Mouse (Mus musculus): ENCODE measurements at regions not wholly inside any gene's neighbourhood (a gene's known extent, or its start where the extent isn't known, plus 50 kb on each side); places are given as distances from the start of the nearest gene placed in this dataset.

DNA sequence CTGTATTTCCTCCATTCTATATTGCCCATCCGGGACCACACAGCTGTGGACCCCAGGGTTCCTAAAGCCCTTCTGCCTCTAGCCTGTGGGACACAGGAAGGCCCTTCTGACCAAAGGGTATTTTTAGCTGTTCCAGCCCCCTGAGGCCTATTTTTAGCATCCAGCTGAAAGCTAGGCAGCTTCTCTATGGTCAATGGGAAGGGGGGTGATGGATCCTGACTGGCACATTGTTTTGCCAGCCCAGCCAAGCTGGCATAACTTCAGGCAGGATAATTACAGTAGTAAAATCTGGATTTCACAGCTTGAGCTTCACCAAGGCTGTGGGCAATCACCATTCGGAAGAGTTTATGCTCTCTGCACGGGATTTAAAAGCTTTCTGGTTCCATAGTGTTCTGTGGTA is 153.9 kb upstream of the Kcnd3 start:
- TF ChIP-seq CTCF (IDR thresholded peaks at IDR 0.05; ENCODE audit: insufficient read depth, low read length) = no peak
- TF ChIP-seq POLR2A (IDR thresholded peaks at IDR 0.05; ENCODE audit: borderline replicate concordance, extremely low read depth, low read depth, low read length) = no peak
- WGBS = 82% methylated on average over 3 of the region's 3 CpGs
- H3K4me1 ChIP-seq (ENCODE audit: control insufficient read depth, insufficient read depth, low read length) = no peaks in the 10 kb centered on the region

DNA sequence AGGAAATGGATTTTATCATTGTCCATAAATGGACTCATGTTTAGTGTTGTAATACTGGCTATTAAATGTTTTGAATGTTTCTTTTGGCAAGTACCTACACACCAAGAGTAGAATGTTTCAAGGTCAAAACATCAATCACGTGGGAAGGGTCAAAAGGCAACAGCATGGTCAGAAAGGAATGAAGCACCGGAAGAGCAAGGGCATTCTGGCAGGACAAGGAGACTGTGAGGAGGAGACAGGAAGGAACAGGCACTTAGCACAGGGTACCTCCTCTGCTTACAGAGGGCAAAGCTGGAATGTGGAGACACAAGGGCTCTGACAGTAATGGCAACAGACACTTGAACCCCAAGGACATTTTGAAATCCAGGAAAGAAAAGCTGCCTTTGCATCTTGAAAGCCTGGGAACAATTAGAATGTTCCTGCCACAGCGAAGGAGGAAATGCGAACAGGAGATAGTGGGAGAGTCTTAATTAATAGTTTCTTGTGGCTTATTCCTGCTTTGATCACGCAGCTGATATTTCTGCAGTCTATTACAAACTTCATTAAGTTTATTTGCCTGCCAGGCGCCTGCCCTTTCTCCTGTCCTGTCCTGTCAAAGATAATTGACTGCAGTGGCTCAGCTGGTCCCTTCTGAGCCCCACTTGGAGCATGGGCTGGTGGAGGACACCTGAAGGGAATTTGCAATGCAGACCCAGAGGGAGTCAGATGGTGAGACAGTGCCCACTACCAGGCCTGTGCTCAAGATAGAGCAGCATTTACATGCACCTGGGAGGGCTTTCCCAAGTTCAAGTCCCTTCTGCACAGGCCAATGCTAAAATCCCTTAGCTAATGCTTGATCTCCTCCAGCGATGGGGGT is 151.2 kb upstream of the Kcnd3 start:
- 46% methylated on average over 7 of the region's 7 CpGs for WGBS
- no peak for DNase-seq
- H3K4me1 ChIP-seq (ENCODE audit: control insufficient read depth, insufficient read depth, low read length) = no peaks in the 10 kb centered on the region
- no peak for TF ChIP-seq POLR2A (IDR thresholded peaks at IDR 0.05; ENCODE audit: borderline replicate concordance, extremely low read depth, low read depth, low read length)
- no peak for TF ChIP-seq CTCF (IDR thresholded peaks at IDR 0.05; ENCODE audit: insufficient read depth, low read length)
- H3K4me3 ChIP-seq (replicated peaks; ENCODE audit: extremely low read depth, low read depth, low read length) = no peak overlapping the region

More for the DNA sequence above, 153.9 kb upstream of the Kcnd3 start:
- no peak overlapping the region for H3K4me3 ChIP-seq (replicated peaks; ENCODE audit: extremely low read depth, low read depth, low read length)
- DNase-seq = no peak

DNA sequence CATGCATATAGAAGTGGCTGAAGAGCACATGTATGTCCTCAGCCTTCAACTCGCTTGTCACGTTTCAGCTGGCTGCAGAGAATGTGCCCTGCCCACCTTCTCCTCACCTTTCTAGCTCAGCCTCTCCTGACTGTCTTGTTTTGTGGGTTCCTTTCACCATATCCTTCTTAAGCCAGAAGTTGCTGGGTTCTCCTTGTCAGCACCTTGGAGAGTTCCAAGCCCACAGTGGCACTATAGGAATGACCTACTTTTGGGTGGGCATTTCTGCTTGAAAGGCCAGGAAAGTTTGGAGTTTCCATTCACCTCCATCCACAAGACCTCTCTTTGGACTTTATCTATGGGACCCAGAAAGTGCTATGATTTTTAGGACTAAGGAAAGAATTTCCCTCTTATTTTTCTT is 144.5 kb upstream of the Kcnd3 start:
- no peak for DNase-seq
- H3K4me3 ChIP-seq (replicated peaks; ENCODE audit: extremely low read depth, low read depth, low read length) = no peak overlapping the region
- no peaks in the 10 kb centered on the region for H3K4me1 ChIP-seq (ENCODE audit: control insufficient read depth, insufficient read depth, low read length)
- WGBS = 41% methylated on average over 2 of the region's 2 CpGs
- no peak for TF ChIP-seq POLR2A (IDR thresholded peaks at IDR 0.05; ENCODE audit: borderline replicate concordance, extremely low read depth, low read depth, low read length)
- no peak for TF ChIP-seq CTCF (IDR thresholded peaks at IDR 0.05; ENCODE audit: insufficient read depth, low read length)

DNA sequence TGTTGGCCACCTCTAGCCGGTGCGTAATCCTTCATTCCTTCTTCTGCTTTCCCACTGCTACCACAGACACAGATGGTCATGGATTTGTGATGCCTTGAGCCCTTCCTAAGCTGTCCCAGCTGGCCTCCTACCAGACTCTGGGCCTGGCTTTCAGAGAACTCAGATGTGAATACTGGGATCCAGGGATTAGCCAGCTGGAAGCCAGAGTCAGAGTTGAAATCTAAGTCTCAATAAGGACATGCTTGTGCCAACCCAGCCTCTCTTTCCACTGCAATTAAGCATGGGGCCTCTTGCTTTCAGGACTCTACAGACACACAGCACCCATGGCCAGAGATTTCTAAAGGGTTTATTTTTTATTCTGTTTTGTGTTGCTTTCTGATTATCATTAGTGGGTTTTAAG is 143.1 kb upstream of the Kcnd3 start:
- DNase-seq = no peak
- no peak overlapping the region for H3K4me3 ChIP-seq (replicated peaks; ENCODE audit: extremely low read depth, low read depth, low read length)
- WGBS = 95% methylated on average over 2 of the region's 2 CpGs
- no peaks in the 10 kb centered on the region for H3K4me1 ChIP-seq (ENCODE audit: control insufficient read depth, insufficient read depth, low read length)
- TF ChIP-seq CTCF (IDR thresholded peaks at IDR 0.05; ENCODE audit: insufficient read depth, low read length) = no peak
- no peak for TF ChIP-seq POLR2A (IDR thresholded peaks at IDR 0.05; ENCODE audit: borderline replicate concordance, extremely low read depth, low read depth, low read length)

DNA sequence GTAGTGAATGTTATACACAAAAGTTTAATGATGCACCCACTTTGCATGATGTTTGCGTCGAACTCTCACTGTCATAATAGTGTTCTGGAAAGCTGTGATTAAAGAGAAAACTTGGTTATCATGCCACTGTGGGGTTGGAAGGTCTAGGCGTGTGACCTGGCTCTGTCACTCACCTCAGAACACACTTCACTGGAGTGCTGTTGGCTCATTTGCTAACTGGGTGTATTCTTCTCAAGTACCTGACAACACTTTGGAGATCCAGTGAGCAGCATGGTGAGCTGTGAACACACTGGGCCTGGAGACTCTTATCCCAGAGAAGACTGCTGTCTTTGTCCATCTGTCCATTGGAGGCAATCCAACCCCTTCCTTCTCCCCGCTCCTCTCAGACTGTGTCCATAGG is 98.9 kb upstream of the Kcnd3 start:
- WGBS = 70% methylated on average over 4 of the region's 4 CpGs
- Histone ChIP-seq H3K4me1 (ENCODE audit: control insufficient read depth, insufficient read depth, low read length) (no peaks in the 10 kb centered on the region), H3K4me3 (replicated peaks; ENCODE audit: extremely low read depth, low read depth, low read length) (no peak overlapping the region)
- DNase-seq = no peak
- TF ChIP-seq POLR2A (IDR thresholded peaks at IDR 0.05; ENCODE audit: borderline replicate concordance, extremely low read depth, low read depth, low read length) (no peak), CTCF (IDR thresholded peaks at IDR 0.05; ENCODE audit: insufficient read depth, low read length) (no peak)

DNA sequence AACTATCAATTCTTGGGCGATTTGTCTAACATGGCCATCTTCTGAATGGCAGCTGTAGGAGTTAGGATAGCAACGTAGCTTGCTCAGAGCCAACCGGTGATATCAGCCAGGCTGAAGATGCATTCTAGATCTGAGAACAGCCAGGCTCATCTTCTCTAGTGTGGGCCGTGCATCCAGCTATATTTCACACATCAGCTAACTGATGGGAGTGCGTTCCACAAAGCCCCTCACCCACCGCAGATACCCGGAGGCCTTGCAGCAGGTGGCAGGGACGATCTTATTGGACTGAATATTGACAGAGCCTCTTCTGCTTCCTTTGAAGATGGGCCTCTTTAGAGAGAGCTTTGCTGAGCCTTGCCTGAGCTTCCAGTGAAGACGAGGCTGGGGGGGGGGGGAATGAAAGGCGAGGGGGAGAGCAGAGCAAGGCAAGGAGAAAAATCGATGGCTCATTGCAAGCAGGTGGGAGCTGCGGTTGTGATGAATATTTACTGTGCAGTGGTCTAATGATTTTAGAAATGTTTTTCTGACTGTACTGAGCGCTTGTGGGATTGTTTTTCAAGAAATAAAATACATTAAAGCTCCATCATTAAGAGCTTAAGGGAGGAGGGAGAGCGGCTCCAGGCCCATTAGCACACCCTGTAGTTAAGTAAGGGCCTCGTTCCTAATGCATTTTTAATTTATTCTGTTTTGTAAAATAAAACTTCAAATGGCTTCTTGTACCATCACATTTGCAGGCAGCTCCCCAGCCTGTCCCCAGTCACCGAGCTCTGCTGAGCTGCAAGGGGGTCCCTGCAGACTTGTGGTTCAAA is 97.8 kb upstream of the Kcnd3 start:
- no peak for DNase-seq
- TF ChIP-seq CTCF (IDR thresholded peaks at IDR 0.05; ENCODE audit: insufficient read depth, low read length) = no peak
- no peak for TF ChIP-seq POLR2A (IDR thresholded peaks at IDR 0.05; ENCODE audit: borderline replicate concordance, extremely low read depth, low read depth, low read length)
- WGBS = 76% methylated on average over 16 of the region's 16 CpGs
- Histone ChIP-seq H3K4me3 (replicated peaks; ENCODE audit: extremely low read depth, low read depth, low read length) (no peak overlapping the region), H3K4me1 (ENCODE audit: control insufficient read depth, insufficient read depth, low read length) (no peaks in the 10 kb centered on the region)

DNA sequence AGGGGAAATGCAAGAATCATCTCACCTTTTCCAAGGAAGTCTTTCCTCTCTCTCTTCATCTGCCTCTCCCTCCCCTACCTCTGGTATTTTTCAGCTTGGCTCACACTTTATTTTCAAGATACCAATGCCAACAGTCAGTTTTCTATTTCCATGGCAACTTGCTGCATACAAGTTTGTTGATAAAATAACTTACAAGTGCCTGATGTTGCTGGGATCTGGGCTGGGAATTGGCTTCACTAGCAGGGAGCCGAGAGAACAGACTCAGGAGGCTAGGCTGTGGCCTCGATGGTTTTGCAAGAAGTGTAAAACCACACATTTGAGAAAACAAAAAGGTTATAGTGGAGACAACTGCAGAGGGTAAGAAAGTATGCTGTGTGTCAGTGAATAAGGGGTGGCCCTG is 94.6 kb upstream of the Kcnd3 start:
- DNase-seq = no peak
- Histone ChIP-seq H3K4me1 (ENCODE audit: control insufficient read depth, insufficient read depth, low read length) (no peaks in the 10 kb centered on the region), H3K4me3 (replicated peaks; ENCODE audit: extremely low read depth, low read depth, low read length) (no peak overlapping the region)
- TF ChIP-seq POLR2A (IDR thresholded peaks at IDR 0.05; ENCODE audit: borderline replicate concordance, extremely low read depth, low read depth, low read length) (no peak), CTCF (IDR thresholded peaks at IDR 0.05; ENCODE audit: insufficient read depth, low read length) (no peak)
- WGBS = 56% methylated on average over 2 of the region's 2 CpGs

DNA sequence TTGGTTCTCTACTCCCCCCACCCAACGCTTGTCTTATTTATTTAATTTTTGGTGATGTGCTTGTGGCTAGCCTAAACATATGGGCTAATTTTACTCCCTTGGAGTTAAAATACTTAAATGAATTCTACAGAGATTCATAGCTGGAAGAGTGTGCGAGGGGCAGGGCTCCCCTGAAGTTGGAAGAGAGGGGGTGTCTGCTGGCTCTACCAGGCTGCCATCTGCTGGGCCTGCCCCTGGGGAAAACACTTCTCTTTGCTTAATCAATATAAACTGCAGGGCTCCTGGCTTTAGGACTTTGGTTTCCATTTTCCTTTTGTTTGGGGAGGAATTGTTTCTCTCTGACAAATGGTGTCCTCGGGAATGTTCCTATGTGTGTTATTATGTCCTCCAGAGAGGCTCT is 92.5 kb upstream of the Kcnd3 start:
- TF ChIP-seq CTCF (IDR thresholded peaks at IDR 0.05; ENCODE audit: insufficient read depth, low read length) (no peak), POLR2A (IDR thresholded peaks at IDR 0.05; ENCODE audit: borderline replicate concordance, extremely low read depth, low read depth, low read length) (no peak)
- Histone ChIP-seq H3K4me3 (replicated peaks; ENCODE audit: extremely low read depth, low read depth, low read length) (no peak overlapping the region), H3K4me1 (ENCODE audit: control insufficient read depth, insufficient read depth, low read length) (no peaks in the 10 kb centered on the region)
- DNase-seq = no peak
- WGBS = 62% methylated on average over 3 of the region's 3 CpGs

DNA sequence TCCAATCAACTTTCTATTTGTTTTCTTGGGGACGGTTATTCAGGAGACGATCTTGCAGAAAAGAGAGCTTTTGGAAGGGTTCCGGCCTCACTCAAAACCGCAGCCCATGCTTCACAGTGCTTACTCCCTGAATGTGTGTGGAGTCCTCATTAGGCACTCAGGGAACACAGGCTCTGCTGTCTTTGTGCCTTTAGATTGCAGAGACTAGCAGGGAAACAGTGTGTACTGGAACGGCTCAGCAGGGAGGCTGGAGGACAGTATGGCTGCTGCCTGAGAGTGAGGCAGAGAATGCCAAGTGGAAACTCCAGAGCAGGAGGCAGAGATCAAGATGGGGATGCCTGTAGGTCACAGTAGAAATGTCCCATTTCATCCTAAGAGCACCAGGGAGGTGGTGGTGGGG is 87.4 kb upstream of the Kcnd3 start:
- no peak overlapping the region for H3K4me3 ChIP-seq (replicated peaks; ENCODE audit: extremely low read depth, low read depth, low read length)
- no peak for DNase-seq
- TF ChIP-seq CTCF (IDR thresholded peaks at IDR 0.05; ENCODE audit: insufficient read depth, low read length) = no peak
- TF ChIP-seq POLR2A (IDR thresholded peaks at IDR 0.05; ENCODE audit: borderline replicate concordance, extremely low read depth, low read depth, low read length) = no peak
- no peaks in the 10 kb centered on the region for H3K4me1 ChIP-seq (ENCODE audit: control insufficient read depth, insufficient read depth, low read length)
- 83% methylated on average over 5 of the region's 5 CpGs for WGBS

All from lung, adult 2 months (tissue).